Mouse (Mus musculus): ENCODE measurements at regions not wholly inside any gene's neighbourhood (a gene's known extent, or its start where the extent isn't known, plus 50 kb on each side); places are given as distances from the start of the nearest gene placed in this dataset.

GRCm38 (mm10) chr11:38224300-38224699 is 988.5 kb upstream of the Tenm2 start:
- no peak for ATAC-seq (ENCODE audit: low FRiP score, low TSS enrichment)
- Histone ChIP-seq H3K27me3 (ENCODE audit: control insufficient read depth, insufficient read depth, low read length) (no peaks in the 10 kb centered on the region), H3K4me3 (ENCODE audit: low read length) (no peak overlapping the region), H3K9ac (ENCODE audit: low read depth, low read length) (no peak overlapping the region), H3K9me3 (ENCODE audit: control insufficient read depth, low read length) (no peaks in the 10 kb centered on the region), H3K4me2 (replicated peaks; ENCODE audit: low read depth, low read length) (no peak overlapping the region), H3K36me3 (ENCODE audit: control insufficient read depth, insufficient read depth, low read length) (no peaks in the 10 kb centered on the region), H3K4me1 (ENCODE audit: control insufficient read depth, insufficient read depth, low read length) (no peaks in the 10 kb centered on the region), H3K27ac (ENCODE audit: low read depth, low read length) (no peak overlapping the region)
- 66% methylated on average over 3 of the region's 3 CpGs for WGBS

GRCm38 (mm10) chr11:38203347-38203746 is 967.6 kb upstream of the Tenm2 start:
- 33% methylated on average over 2 of the region's 2 CpGs for WGBS
- no peak overlapping the region for H3K4me2 ChIP-seq (replicated peaks; ENCODE audit: low read depth, low read length)

GRCm38 (mm10) chr11:38201136-38201741 is 965.5 kb upstream of the Tenm2 start:
- Histone ChIP-seq H3K27ac (ENCODE audit: low read depth, low read length) (no peak overlapping the region), H3K9me3 (ENCODE audit: control insufficient read depth, low read length) (no peaks in the 10 kb centered on the region), H3K4me2 (replicated peaks; ENCODE audit: low read depth, low read length) (no peak overlapping the region), H3K36me3 (ENCODE audit: control insufficient read depth, insufficient read depth, low read length) (no peaks in the 10 kb centered on the region), H3K27me3 (ENCODE audit: control insufficient read depth, insufficient read depth, low read length) (no peaks in the 10 kb centered on the region), H3K4me3 (ENCODE audit: low read length) (no peak overlapping the region), H3K9ac (ENCODE audit: low read depth, low read length) (no peak overlapping the region), H3K4me1 (ENCODE audit: control insufficient read depth, insufficient read depth, low read length) (no peaks in the 10 kb centered on the region)
- ATAC-seq (ENCODE audit: low FRiP score, low TSS enrichment) = no peak
- WGBS = 72% methylated on average over 3 of the region's 3 CpGs

More at GRCm38 (mm10) chr11:38203347-38203746, 967.6 kb upstream of the Tenm2 start:
- no peak overlapping the region for H3K4me3 ChIP-seq (ENCODE audit: low read length)
- no peaks in the 10 kb centered on the region for H3K27me3 ChIP-seq (ENCODE audit: control insufficient read depth, insufficient read depth, low read length)
- no peaks in the 10 kb centered on the region for H3K9me3 ChIP-seq (ENCODE audit: control insufficient read depth, low read length)
- H3K36me3 ChIP-seq (ENCODE audit: control insufficient read depth, insufficient read depth, low read length) = no peaks in the 10 kb centered on the region
- ATAC-seq (ENCODE audit: low FRiP score, low TSS enrichment) = no peak
- H3K9ac ChIP-seq (ENCODE audit: low read depth, low read length) = no peak overlapping the region
- H3K4me1 ChIP-seq (ENCODE audit: control insufficient read depth, insufficient read depth, low read length) = no peaks in the 10 kb centered on the region
- no peak overlapping the region for H3K27ac ChIP-seq (ENCODE audit: low read depth, low read length)

- H3K9ac ChIP-seq (ENCODE audit: low read depth, low read length) = no peak overlapping the region
- H3K4me2 ChIP-seq (replicated peaks; ENCODE audit: low read depth, low read length) = no peak overlapping the region
- H3K27me3 ChIP-seq (ENCODE audit: control insufficient read depth, insufficient read depth, low read length) = no peaks in the 10 kb centered on the region
- no peak overlapping the region for H3K4me3 ChIP-seq (ENCODE audit: low read length)
- H3K27ac ChIP-seq (ENCODE audit: low read depth, low read length) = no peak overlapping the region
- WGBS = 66% methylated on average over 5 of the region's 5 CpGs
- H3K4me1 ChIP-seq (ENCODE audit: control insufficient read depth, insufficient read depth, low read length) = no peaks in the 10 kb centered on the region
- ATAC-seq (ENCODE audit: low FRiP score, low TSS enrichment) = no peak
- H3K36me3 ChIP-seq (ENCODE audit: control insufficient read depth, insufficient read depth, low read length) = no peaks in the 10 kb centered on the region
- H3K9me3 ChIP-seq (ENCODE audit: control insufficient read depth, low read length) = no peaks in the 10 kb centered on the region
Measured at GRCm38 (mm10) chr11:38193719-38194118, 958.0 kb upstream of the Tenm2 start.

- Histone ChIP-seq H3K4me2 (replicated peaks; ENCODE audit: low read depth, low read length) (no peak overlapping the region), H3K4me1 (ENCODE audit: control insufficient read depth, insufficient read depth, low read length) (no peaks in the 10 kb centered on the region), H3K27me3 (ENCODE audit: control insufficient read depth, insufficient read depth, low read length) (no peaks in the 10 kb centered on the region), H3K36me3 (ENCODE audit: control insufficient read depth, insufficient read depth, low read length) (no peaks in the 10 kb centered on the region), H3K9ac (ENCODE audit: low read depth, low read length) (no peak overlapping the region), H3K27ac (ENCODE audit: low read depth, low read length) (no peak overlapping the region), H3K9me3 (ENCODE audit: control insufficient read depth, low read length) (no peaks in the 10 kb centered on the region), H3K4me3 (ENCODE audit: low read length) (no peak overlapping the region)
- 82% methylated on average over 2 of the region's 2 CpGs for WGBS
- ATAC-seq (ENCODE audit: low FRiP score, low TSS enrichment) = no peak
Measured at GRCm38 (mm10) chr11:38191895-38192547, 956.3 kb upstream of the Tenm2 start.

- Histone ChIP-seq H3K9me3 (ENCODE audit: control insufficient read depth, low read length) (no peaks in the 10 kb centered on the region), H3K36me3 (ENCODE audit: control insufficient read depth, insufficient read depth, low read length) (no peaks in the 10 kb centered on the region), H3K4me3 (ENCODE audit: low read length) (no peak overlapping the region), H3K4me2 (replicated peaks; ENCODE audit: low read depth, low read length) (no peak overlapping the region), H3K4me1 (ENCODE audit: control insufficient read depth, insufficient read depth, low read length) (no peaks in the 10 kb centered on the region), H3K27me3 (ENCODE audit: control insufficient read depth, insufficient read depth, low read length) (no peaks in the 10 kb centered on the region), H3K27ac (ENCODE audit: low read depth, low read length) (no peak overlapping the region), H3K9ac (ENCODE audit: low read depth, low read length) (no peak overlapping the region)
- ATAC-seq (ENCODE audit: low FRiP score, low TSS enrichment) = no peak
- WGBS = 41% methylated on average over 3 of the region's 3 CpGs
Measured at GRCm38 (mm10) chr11:38191437-38191836, 955.7 kb upstream of the Tenm2 start.

GRCm38 (mm10) chr11:38170721-38171120 is 935.0 kb upstream of the Tenm2 start:
- WGBS = 88% methylated on average over 1 of the region's 1 CpGs
- H3K9me3 ChIP-seq (ENCODE audit: control insufficient read depth, low read length) = no peaks in the 10 kb centered on the region
- H3K4me2 ChIP-seq (replicated peaks; ENCODE audit: low read depth, low read length) = no peak overlapping the region
- no peak overlapping the region for H3K4me3 ChIP-seq (ENCODE audit: low read length)
- no peak overlapping the region for H3K27ac ChIP-seq (ENCODE audit: low read depth, low read length)
- no peak for ATAC-seq (ENCODE audit: low FRiP score, low TSS enrichment)
- no peaks in the 10 kb centered on the region for H3K36me3 ChIP-seq (ENCODE audit: control insufficient read depth, insufficient read depth, low read length)
- no peaks in the 10 kb centered on the region for H3K4me1 ChIP-seq (ENCODE audit: control insufficient read depth, insufficient read depth, low read length)
- H3K27me3 ChIP-seq (ENCODE audit: control insufficient read depth, insufficient read depth, low read length) = no peaks in the 10 kb centered on the region
- H3K9ac ChIP-seq (ENCODE audit: low read depth, low read length) = no peak overlapping the region

GRCm38 (mm10) chr11:38158310-38158709 is 922.5 kb upstream of the Tenm2 start:
- WGBS = 93% methylated on average over 4 of the region's 4 CpGs
- H3K4me1 ChIP-seq (ENCODE audit: control insufficient read depth, insufficient read depth, low read length) = no peaks in the 10 kb centered on the region
- H3K27ac ChIP-seq (ENCODE audit: low read depth, low read length) = no peak overlapping the region
- no peak for ATAC-seq (ENCODE audit: low FRiP score, low TSS enrichment)
- H3K4me3 ChIP-seq (ENCODE audit: low read length) = no peak overlapping the region
- H3K9ac ChIP-seq (ENCODE audit: low read depth, low read length) = no peak overlapping the region
- H3K36me3 ChIP-seq (ENCODE audit: control insufficient read depth, insufficient read depth, low read length) = no peaks in the 10 kb centered on the region
- no peaks in the 10 kb centered on the region for H3K27me3 ChIP-seq (ENCODE audit: control insufficient read depth, insufficient read depth, low read length)
- no peak overlapping the region for H3K4me2 ChIP-seq (replicated peaks; ENCODE audit: low read depth, low read length)
- H3K9me3 ChIP-seq (ENCODE audit: control insufficient read depth, low read length) = no peaks in the 10 kb centered on the region

- no peak overlapping the region for H3K9ac ChIP-seq (ENCODE audit: low read depth, low read length)
- WGBS = 87% methylated on average over 9 of the region's 9 CpGs
- H3K4me2 ChIP-seq (replicated peaks; ENCODE audit: low read depth, low read length) = no peak overlapping the region
- H3K36me3 ChIP-seq (ENCODE audit: control insufficient read depth, insufficient read depth, low read length) = no peaks in the 10 kb centered on the region
- H3K9me3 ChIP-seq (ENCODE audit: control insufficient read depth, low read length) = no peaks in the 10 kb centered on the region
- no peaks in the 10 kb centered on the region for H3K4me1 ChIP-seq (ENCODE audit: control insufficient read depth, insufficient read depth, low read length)
- H3K27me3 ChIP-seq (ENCODE audit: control insufficient read depth, insufficient read depth, low read length) = no peaks in the 10 kb centered on the region
- no peak overlapping the region for H3K4me3 ChIP-seq (ENCODE audit: low read length)
- H3K27ac ChIP-seq (ENCODE audit: low read depth, low read length) = no peak overlapping the region
- no peak for ATAC-seq (ENCODE audit: low FRiP score, low TSS enrichment)
Measured at GRCm38 (mm10) chr11:38156944-38157343, 921.2 kb upstream of the Tenm2 start.

Data from kidney, embryonic 14.5 days (tissue).